Mouse (Mus musculus) liver, embryonic 14.5 days (tissue): ENCODE measurements around the gene Olr1.

Source experiments
- CTCF ChIP-seq: IDR thresholded peaks from 2 replicates; pipeline ENCODE4 v1.5.1; 2016; ENCODE audit warnings: antibody characterized with exemption, low read depth, control low read depth
- EP300 ChIP-seq: IDR thresholded peaks from 2 replicates; pipeline ENCODE4 v1.6.1; 2016; ENCODE audit warnings: antibody characterized with exemption, low read depth

- TF ChIP-seq CTCF (no peak), EP300 (no peak)
Measured at GRCm38 (mm10) chr6:129548009-129548408, 41.0 kb upstream of the Olr1 start.
